Comparison of ENCODE assay signal across 37 mouse cellular contexts in the genomic region with DNA sequence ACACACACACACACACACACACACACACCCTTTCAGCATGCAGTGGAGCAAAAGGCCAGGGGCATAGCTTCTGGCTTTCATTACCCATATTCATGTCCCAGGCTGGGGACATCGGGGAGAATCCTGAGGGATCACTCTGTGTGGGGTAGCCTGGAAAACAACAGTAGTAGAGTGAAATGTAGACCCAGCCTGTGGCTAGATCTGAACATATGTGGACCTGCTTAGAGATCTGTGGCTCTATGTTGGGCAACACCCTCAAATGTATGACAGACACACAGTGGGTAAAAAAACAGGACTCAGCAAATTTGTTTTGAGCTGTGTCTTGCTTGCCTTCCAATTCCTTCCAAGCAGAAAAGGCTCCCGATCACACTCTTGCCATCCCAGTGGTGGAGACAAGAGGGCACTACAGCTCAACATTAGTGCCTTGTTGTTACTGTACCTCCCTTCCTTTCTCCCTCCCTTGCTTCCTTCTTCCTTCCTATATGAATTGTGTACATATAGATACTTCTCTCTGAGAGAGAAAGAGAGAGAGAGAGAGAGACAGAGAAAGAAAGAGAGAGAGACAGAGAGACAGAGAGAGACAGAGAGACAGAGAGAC. TPM values are rescaled to one million over a fixed set of nuclear protein-coding genes. Genes with fewer than 3 reads are reported as not detected.
DNase-seq lines count a peak whose midpoint lies in the region; TF ChIP-seq lines count a peak whose summit lies in the region.
"Had no signal": no experiment of that assay in that cellular context is flagged by ENCODE, and none has a peak within 500 bp of the region (broad histone marks: within the 10 kb centered on the region; RNA-seq: fewer than 3 reads in every experiment).

No protein-coding gene starts in this region.

- no peaks in the 10 kb centered on the region for H3K27me3 ChIP-seq in heart, adult 2 months (ENCODE audit: control insufficient read depth, insufficient read depth, low read length)
- H3K27me3 ChIP-seq: embryonic facial prominence, embryonic 13.5 days; forebrain, embryonic 12.5 days; liver, embryonic 13.5 days had no signal

- H3K27ac ChIP-seq in heart, adult 2 months, result no peak overlapping the region
- H3K27ac ChIP-seq: embryonic facial prominence, embryonic 13.5 days; forebrain, embryonic 12.5 days; gastrocnemius, adult 2 months; hindbrain, embryonic 10.5 days; liver, embryonic 13.5 days had no signal

- no peaks in the 10 kb centered on the region for H3K4me1 ChIP-seq in heart, adult 2 months (ENCODE audit: control insufficient read depth, insufficient read depth, low read length)
- H3K4me1 ChIP-seq: embryonic facial prominence, embryonic 13.5 days; forebrain, embryonic 12.5 days; hindbrain, embryonic 10.5 days; liver, embryonic 13.5 days had no signal

- no peak overlapping the region for H3K4me3 ChIP-seq in heart, adult 2 months
- H3K4me3 ChIP-seq: embryonic facial prominence, embryonic 13.5 days; erythroblast, embryonic 14.5 days; forebrain, embryonic 12.5 days; gastrocnemius, adult 2 months; hindbrain, embryonic 10.5 days; liver, embryonic 13.5 days had no signal

- no peak for TF ChIP-seq EP300 in heart, adult 2 months (IDR thresholded peaks at IDR 0.05; ENCODE audit: insufficient read depth, low read depth, low read length)

- no peaks in the 10 kb centered on the region for H3K79me2 ChIP-seq in heart, adult 2 months (replicated peaks; ENCODE audit: control insufficient read depth, insufficient read depth, low read length)

- intact Hi-C loops in heart, adult 2 months (cut with DNase I), result no loop called here
- intact Hi-C loops in heart, postnatal 10 days (cut with DNase I), result no loop called here
- intact Hi-C loops in left cerebral cortex, postnatal 14 days (cut with DNase I), result no loop called here

- TF ChIP-seq POLR2A in heart, adult 2 months (IDR thresholded peaks at IDR 0.05; ENCODE audit: insufficient read depth, low read depth, low read length), result no peak

- H3K36me3 ChIP-seq in heart, adult 2 months (ENCODE audit: control insufficient read depth, insufficient read depth, low read length), result no peaks in the 10 kb centered on the region
- H3K36me3 ChIP-seq: embryonic facial prominence, embryonic 13.5 days; forebrain, embryonic 12.5 days; G1E; hindbrain, embryonic 10.5 days; liver, embryonic 13.5 days had no signal

- 73% methylated on average over 2 of the region's 2 CpGs for WGBS in heart, adult 2 months

- no peak for DNase-seq in heart, adult 2 months
- no peak for DNase-seq in heart, postnatal 10 days
- DNase-seq in left cerebral cortex, postnatal 14 days (ENCODE audit: low spot score in 2 of 2), result peak; percentile 29 to 38
- no peak for DNase-seq in left cerebral cortex, adult 9 months (ENCODE audit: low spot score in 2 of 2)
- DNase-seq in thymus, postnatal 4 days, result peak; percentile 14
- DNase-seq in thymus, adult 18-20 months, result no peak
- no peak for DNase-seq in adrenal gland, postnatal 10 days
- DNase-seq: adrenal gland, adult 8-10 months; B cell, adult 2 months; cerebellum, adult 9-11 months; gastrocnemius, adult 2 months; kidney, postnatal 4 days; liver, embryonic 13.5 days; lung, adult 2 months; lung, postnatal 14 days had no signal

- 0 out of 2 replicates have a peak, but pooled peaks have one; percentile 9 for TF ChIP-seq CTCF in heart, adult 2 months (IDR thresholded peaks at IDR 0.05)

- no peak overlapping the region for H3K9ac ChIP-seq in heart, adult 2 months (ENCODE audit: low read depth, low read length)
- H3K9ac ChIP-seq: embryonic facial prominence, embryonic 13.5 days; forebrain, embryonic 12.5 days; liver, embryonic 13.5 days had no signal

RNA-seq across cellular contexts. Expression of a gene that starts 23.8 kb away (rescaled TPM):
- not detected for total RNA-seq in heart, adult 2 months (2021)
- polyA plus RNA-seq in heart, adult 2 months (2012; rRNA removed), result not detected in 2 replicates
- not detected for total RNA-seq in heart, postnatal 10 days (2021)
- not detected for total RNA-seq in left cerebral cortex, postnatal 14 days (2021)
- total RNA-seq in adrenal gland, postnatal 10 days (2021), result not detected
- total RNA-seq: adrenal gland, adult 8-10 months; CH12.LX; gastrocnemius, adult 2 months; gastrocnemius, postnatal 4 days; layer of hippocampus, postnatal 14 days; left cerebral cortex, postnatal 36 days; megakaryocyte progenitor cell, adult 5-6 weeks; monocyte, adult 5-6 weeks; neutrophil, adult 5-6 weeks had no signal
- polyA plus RNA-seq: activated CD4-positive, CD25-positive, alpha-beta regulatory T cell, adult 4 months; embryonic facial prominence, embryonic 13.5 days; erythroblast, embryonic 14.5 days; forebrain, embryonic 12.5 days; frontal cortex, adult 2 months; G1E; heart, embryonic 11.5 days; heart, postnatal 0 days; hindbrain, embryonic 10.5 days; intestine, postnatal 0 days; kidney, embryonic 14.5 days; limb, embryonic 14.5 days; liver, embryonic 13.5 days; lung, adult 2 months; midbrain, embryonic 11.5 days; small intestine, adult 2 months; stomach, embryonic 16.5 days had no signal

RNA-seq across cellular contexts. Expression of a gene that starts 51.9 kb away (rescaled TPM):
- total RNA-seq in heart, adult 2 months (2021), result 10 to 100 TPM in 1 of 2 experiments, 1 to 10 TPM in 1; 9.9 to 10.3 TPM
- 0.61 and 1.1 TPM in 2 replicates for polyA plus RNA-seq in heart, adult 2 months (2012; rRNA removed)
- total RNA-seq in heart, postnatal 10 days (2021), result 10 to 100 TPM; 16.8 to 17.3 TPM
- total RNA-seq in left cerebral cortex, postnatal 14 days (2021), result not detected
- total RNA-seq in adrenal gland, postnatal 10 days (2021), result not detected
- total RNA-seq: adrenal gland, adult 8-10 months; CH12.LX; gastrocnemius, adult 2 months; gastrocnemius, postnatal 4 days; layer of hippocampus, postnatal 14 days; left cerebral cortex, postnatal 36 days; megakaryocyte progenitor cell, adult 5-6 weeks; monocyte, adult 5-6 weeks; neutrophil, adult 5-6 weeks had no signal
- polyA plus RNA-seq: activated CD4-positive, CD25-positive, alpha-beta regulatory T cell, adult 4 months; embryonic facial prominence, embryonic 13.5 days; erythroblast, embryonic 14.5 days; forebrain, embryonic 12.5 days; G1E; hindbrain, embryonic 10.5 days; intestine, postnatal 0 days; kidney, embryonic 14.5 days; liver, embryonic 13.5 days; midbrain, embryonic 11.5 days; small intestine, adult 2 months had no signal

Comparison
In these comparisons a context has a peak if more than half of its experiments do, and no peak if none do; other contexts are left out.
1. DNase-seq: peak in left cerebral cortex, postnatal 14 days (2 of 2) and thymus, postnatal 4 days (single experiment); none in heart, adult 2 months (0 of 2), heart, postnatal 10 days (0 of 2), left cerebral cortex, adult 9 months (0 of 2), thymus, adult 18-20 months (0 of 2) and adrenal gland, postnatal 10 days (single experiment).
2. RNA of a gene that starts 51.9 kb away (total RNA-seq): 16.8 to 17.3 TPM in heart, postnatal 10 days and 9.9 to 10.3 TPM in heart, adult 2 months; not detected in left cerebral cortex, postnatal 14 days and not detected in adrenal gland, postnatal 10 days; every median in the first group is over 10 times any median in the second.